In the genomic region with DNA sequence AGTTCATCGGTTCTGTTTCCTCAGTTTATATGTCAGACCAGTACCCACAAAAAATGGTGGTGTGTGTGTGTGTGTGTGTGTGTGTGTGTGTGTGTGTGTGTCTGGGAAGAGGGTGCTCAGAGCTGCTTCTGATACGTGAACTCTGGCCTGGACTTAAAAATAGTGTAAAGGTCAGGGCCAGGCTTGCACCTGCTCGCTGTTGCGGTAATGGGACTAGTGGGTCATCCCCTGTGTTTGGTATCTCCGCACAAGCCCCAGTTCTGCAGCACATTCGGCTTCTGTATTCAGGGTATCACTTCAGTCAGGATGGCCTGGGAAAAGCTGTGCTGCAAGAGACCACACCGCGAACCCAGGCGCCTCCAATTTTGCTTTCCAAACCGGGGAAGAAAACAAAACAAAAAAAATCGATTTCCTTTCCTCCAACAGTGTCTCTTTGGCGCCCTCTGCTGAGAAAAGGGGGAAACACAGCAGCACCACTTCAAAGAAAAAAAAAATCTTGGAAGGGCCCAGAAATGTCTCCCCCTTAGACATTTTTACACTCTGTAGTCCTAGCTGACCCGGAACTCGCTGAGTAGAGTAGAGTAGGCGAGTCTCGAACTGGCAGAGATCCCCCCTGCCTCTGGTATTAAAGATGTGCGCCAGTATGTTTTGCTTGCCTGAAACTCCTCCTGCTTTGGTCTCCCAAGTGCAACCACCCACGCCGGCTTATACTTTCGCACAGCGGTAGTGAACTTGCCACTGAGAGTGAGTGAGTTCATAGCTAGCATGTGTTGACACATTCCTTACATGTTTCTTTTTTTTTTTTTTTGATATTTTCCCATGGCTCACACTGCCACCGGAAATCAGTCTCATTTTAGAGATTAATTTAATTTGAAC, we compare ENCODE assay signal across 8 mouse cellular contexts. TPM values are rescaled to one million over a fixed set of nuclear protein-coding genes. Genes with fewer than 3 reads are reported as not detected.
A peak's percentile ranks its signal among the peaks of the same experiment; 100 is the strongest.
DNase-seq lines count a peak whose midpoint lies in the region; ATAC-seq and TF ChIP-seq lines count a peak whose summit lies in the region.

No protein-coding gene starts in this region.

- WGBS in cerebellum, adult 2 months = 6% methylated on average over 22 of the region's 22 CpGs
- WGBS in forebrain, postnatal 0 days = 15% methylated on average over 22 of the region's 22 CpGs
- 9% methylated on average over 22 of the region's 22 CpGs for WGBS in lung, embryonic 16.5 days

- H3K27ac ChIP-seq in cerebellum, adult 2 months (ENCODE audit: insufficient read depth, low read length) = peak overlapping the region; percentile 87
- peak overlapping the region; percentile 76 for H3K27ac ChIP-seq in forebrain, postnatal 0 days (ENCODE audit: low read depth, low read length)
- peak overlapping the region; percentile 91 for H3K27ac ChIP-seq in lung, embryonic 16.5 days (ENCODE audit: low read length)

- H3K27me3 ChIP-seq in G1E (ENCODE audit: insufficient read depth, low read length) = no peaks in the 10 kb centered on the region
- no peaks in the 10 kb centered on the region for H3K27me3 ChIP-seq in cerebellum, adult 2 months (ENCODE audit: control insufficient read depth, insufficient read depth, low read length)
- H3K27me3 ChIP-seq in forebrain, postnatal 0 days (ENCODE audit: insufficient read depth, low read length) = no peaks in the 10 kb centered on the region
- H3K27me3 ChIP-seq in lung, embryonic 16.5 days (ENCODE audit: control insufficient read depth, insufficient read depth, low read depth, low read length) = no peaks in the 10 kb centered on the region

- TF ChIP-seq POLR2A in cerebellum, adult 2 months (IDR thresholded peaks at IDR 0.05; ENCODE audit: borderline replicate concordance, insufficient read depth, low read length) = no peak

- H3K4me1 ChIP-seq in G1E (ENCODE audit: insufficient read depth, low read depth, low read length) = peaks cover 49% of the 10 kb centered on the region
- H3K4me1 ChIP-seq in cerebellum, adult 2 months (ENCODE audit: control insufficient read depth, insufficient read depth, low read length) = peaks cover 2% of the 10 kb centered on the region; the same call in 1 of the 2 replicates
- H3K4me1 ChIP-seq in forebrain, postnatal 0 days (ENCODE audit: insufficient read depth) = peaks cover 15% of the 10 kb centered on the region
- H3K4me1 ChIP-seq in lung, embryonic 16.5 days (replicated peaks; ENCODE audit: control insufficient read depth, insufficient read depth, low read length) = peaks cover 6% of the 10 kb centered on the region; the same call in 1 of the 2 replicates

- peak overlapping the region; percentile 62; the same call in 1 of the 2 replicates for H3K4me3 ChIP-seq in G1E (ENCODE audit: low read depth, low read length)
- H3K4me3 ChIP-seq in cerebellum, adult 2 months (replicated peaks; ENCODE audit: insufficient read depth, low read depth, low read length) = peak overlapping the region; percentile 57
- H3K4me3 ChIP-seq in forebrain, postnatal 0 days (ENCODE audit: low read depth, low read length) = peak overlapping the region; percentile 23
- peak overlapping the region; percentile 52 for H3K4me3 ChIP-seq in lung, embryonic 16.5 days (ENCODE audit: low read length)

- H3K36me3 ChIP-seq in G1E (replicated peaks) = peaks cover 2% of the 10 kb centered on the region
- H3K36me3 ChIP-seq in forebrain, postnatal 0 days (ENCODE audit: insufficient read depth) = no peaks in the 10 kb centered on the region
- no peaks in the 10 kb centered on the region for H3K36me3 ChIP-seq in lung, embryonic 16.5 days (ENCODE audit: control insufficient read depth, insufficient read depth, low read length)

- H3K9me3 ChIP-seq in G1E (replicated peaks) = no peaks in the 10 kb centered on the region
- H3K9me3 ChIP-seq in forebrain, postnatal 0 days (ENCODE audit: low read length) = no peaks in the 10 kb centered on the region
- no peaks in the 10 kb centered on the region for H3K9me3 ChIP-seq in lung, embryonic 16.5 days (ENCODE audit: control insufficient read depth, low read length)

- peak overlapping the region; percentile 34; the same call in 1 of the 2 replicates for H3K9ac ChIP-seq in forebrain, postnatal 0 days
- peak overlapping the region; percentile 69 for H3K9ac ChIP-seq in lung, embryonic 16.5 days (ENCODE audit: low read length)

- TF ChIP-seq CTCF in G1E (IDR thresholded peaks at IDR 0.05; ENCODE audit: low read depth, low read length) = peak; percentile 63
- peak; percentile 55; the same call in 1 of the 2 replicates for TF ChIP-seq CTCF in cerebellum, adult 2 months (IDR thresholded peaks at IDR 0.05; ENCODE audit: borderline replicate concordance, insufficient read depth, low read depth, low read length)
- peak; percentile 84 for TF ChIP-seq CTCF in forebrain, postnatal 0 days (IDR thresholded peaks at IDR 0.05; ENCODE audit: low read depth)

- ATAC-seq in G1E (ENCODE audit: extremely low read depth, insufficient number of reproducible peaks, low FRiP score, poor library complexity, severe bottlenecking) = no peak
- ATAC-seq in forebrain, postnatal 0 days = peak; percentile 28; the same call in 1 of the 2 replicates
- peak; percentile 40; the same call in 1 of the 2 replicates for ATAC-seq in lung, embryonic 16.5 days (ENCODE audit: low read depth)

- peak overlapping the region; percentile 50 for H3K4me2 ChIP-seq in forebrain, postnatal 0 days (ENCODE audit: low read depth)
- peak overlapping the region; percentile 61 for H3K4me2 ChIP-seq in lung, embryonic 16.5 days (ENCODE audit: low read depth, low read length)

- DNase-seq in G1E (ENCODE audit: low spot score) = peak; percentile 13
- peak; percentile 85 to 94 for DNase-seq in cerebellum, adult 2 months
- DNase-seq in forebrain, postnatal 0 days = peak; percentile 92
- DNase-seq in heart, postnatal 4 days = peak; percentile 95
- peak; percentile 80 for DNase-seq in layer of hippocampus, adult 9-10 months (ENCODE audit: low spot score)
- DNase-seq in ovary, postnatal 10 days (ENCODE audit: low spot score) = peak; percentile 80
- DNase-seq in thymus, postnatal 10 days (ENCODE audit: low spot score in 2 of 2) = peak; percentile 74 to 88

RNA-seq across cellular contexts. Expression of gene Ppp6r2, which starts 1.2 kb away (rescaled TPM):
- total RNA-seq in G1E (2014; fragmentation: Nextera tagmentation) (47.6 and 65.5 TPM in 2 replicates), G1E (2017) (34.9 and 104 TPM in 2 replicates)
- 105 and 107 TPM in 2 replicates for polyA plus RNA-seq in G1E (2012)
- polyA plus RNA-seq in cerebellum, adult 2 months (2012; rRNA removed) = 240 and 262 TPM in 2 replicates
- 252 and 296 TPM in 2 replicates for total RNA-seq in forebrain, postnatal 0 days (2014; rRNA removed)
- 70.0 and 77.2 TPM in 2 replicates for polyA plus RNA-seq in forebrain, postnatal 0 days (2015; fragmentation: Nextera tagmentation; extraction: Ambion mirVana)
- total RNA-seq in heart, postnatal 4 days (2021) = 10 to 100 TPM; 51.4 to 54.7 TPM
- polyA plus RNA-seq in lung, embryonic 16.5 days (2015; fragmentation: Nextera tagmentation; extraction: Ambion mirVana) = 25.7 and 26.4 TPM in 2 replicates

RNA-seq across cellular contexts. Expression of gene Dennd6b, which starts 13.8 kb away (rescaled TPM):
- total RNA-seq in G1E (2014; fragmentation: Nextera tagmentation) (3.5 and 4.0 TPM in 2 replicates), G1E (2017) (1.8 and 2.3 TPM in 2 replicates)
- 7.3 and 7.6 TPM in 2 replicates for polyA plus RNA-seq in G1E (2012)
- 156 and 165 TPM in 2 replicates for polyA plus RNA-seq in cerebellum, adult 2 months (2012; rRNA removed)
- 73.7 and 89.6 TPM in 2 replicates for total RNA-seq in forebrain, postnatal 0 days (2014; rRNA removed)
- 43.4 and 53.3 TPM in 2 replicates for polyA plus RNA-seq in forebrain, postnatal 0 days (2015; fragmentation: Nextera tagmentation; extraction: Ambion mirVana)
- total RNA-seq in heart, postnatal 4 days (2021) = 10 to 100 TPM in 1 of 2 experiments, 1 to 10 TPM in 1; 8.7 to 10.3 TPM
- polyA plus RNA-seq in lung, embryonic 16.5 days (2015; fragmentation: Nextera tagmentation; extraction: Ambion mirVana) = 12.2 and 12.5 TPM in 2 replicates

RNA-seq across cellular contexts. Expression of gene Plxnb2, which starts 29.5 kb away (rescaled TPM):
- total RNA-seq in G1E (2014; fragmentation: Nextera tagmentation) (9.9 and 10.6 TPM in 2 replicates), G1E (2017) (1.8 and 3.1 TPM in 2 replicates)
- 15.5 and 17.6 TPM in 2 replicates for polyA plus RNA-seq in G1E (2012)
- 127 and 141 TPM in 2 replicates for polyA plus RNA-seq in cerebellum, adult 2 months (2012; rRNA removed)
- 126 and 138 TPM in 2 replicates for total RNA-seq in forebrain, postnatal 0 days (2014; rRNA removed)
- 45.2 and 52.8 TPM in 2 replicates for polyA plus RNA-seq in forebrain, postnatal 0 days (2015; fragmentation: Nextera tagmentation; extraction: Ambion mirVana)
- 100 to 1,000 TPM; 132 to 137 TPM for total RNA-seq in heart, postnatal 4 days (2021)
- 134 and 139 TPM in 2 replicates for polyA plus RNA-seq in lung, embryonic 16.5 days (2015; fragmentation: Nextera tagmentation; extraction: Ambion mirVana)

Comparison
In these comparisons a context has a peak if more than half of its experiments do, and no peak if none do; other contexts are left out.
1. DNase-seq: peak in every context shown above with its lines; median percentile 95 in heart, postnatal 4 days; 92 in forebrain, postnatal 0 days; 90 in cerebellum, adult 2 months; 81 in thymus, postnatal 10 days; 80 in layer of hippocampus, adult 9-10 months; 80 in ovary, postnatal 10 days; 13 in G1E.